Mouse (Mus musculus) heart, postnatal 0 days (tissue): ENCODE measurements around the gene Fstl4. TPM values are rescaled to one million over a fixed set of nuclear protein-coding genes. Genes with fewer than 3 reads are reported as not detected.
A peak's percentile ranks its signal among the peaks of the same experiment; 100 is the strongest.

Experiments used
- ATAC-seq: fragments of 200-750 bp; cut with Nextera tagmentation; 2 replicates; pipeline ENCODE4 v1.8.0; 2017; ENCODE audit warnings: low read depth, moderate number of reproducible peaks, moderate library complexity; ENCODE audit not compliant: insufficient read depth
- DNase-seq: peaks from one replicate; pipeline ENCODE4 v3.0.0-alpha.2; 2016; ENCODE audit warnings: low spot score
- H3K27ac ChIP-seq: fragments of 300-500 bp; sonication (generic); 2 replicates; pipeline ENCODE4 v1.5.1; 2014; ENCODE audit warnings: low read depth, mild to moderate bottlenecking
- H3K27me3 ChIP-seq: fragments of 300-500 bp; sonication (generic); 2 replicates; pipeline ENCODE4 v1.6.1; 2014; ENCODE audit warnings: low read length, mixed read lengths; ENCODE audit not compliant: control insufficient read depth, insufficient read depth
- H3K36me3 ChIP-seq: fragments of 300-500 bp; sonication (generic); replicated peaks from 2 replicates; pipeline ENCODE4 v1.6.1; 2014; ENCODE audit warnings: low read length, mixed read lengths; ENCODE audit not compliant: control insufficient read depth, insufficient read depth
- H3K4me1 ChIP-seq: fragments of 300-500 bp; sonication (generic); 2 replicates; pipeline ENCODE4 v1.6.1; 2014; ENCODE audit warnings: antibody characterized with exemption; ENCODE audit not compliant: control insufficient read depth, insufficient read depth
- H3K4me2 ChIP-seq: fragments of 300-500 bp; sonication (generic); 2 replicates; pipeline ENCODE4 v1.6.1; 2014; ENCODE audit warnings: low read depth, mild to moderate bottlenecking, low read length, moderate library complexity
- H3K4me3 ChIP-seq: fragments of 300-500 bp; sonication (generic); 2 replicates; pipeline ENCODE4 v1.5.1; 2014; ENCODE audit warnings: low read depth, low read length
- H3K9ac ChIP-seq: fragments of 300-500 bp; sonication (generic); replicated peaks from 2 replicates; pipeline ENCODE4 v1.6.1; 2014; ENCODE audit warnings: low read depth, low read length, mixed read lengths
- H3K9me3 ChIP-seq: fragments of 300-500 bp; sonication (generic); replicated peaks from 2 replicates; pipeline ENCODE4 v1.6.1; 2016; ENCODE audit warnings: low read length; ENCODE audit not compliant: control insufficient read depth
- CTCF ChIP-seq: IDR thresholded peaks from 2 replicates; pipeline ENCODE4 v1.5.1; 2016; ENCODE audit warnings: antibody characterized with exemption, control low read depth, low read depth
- EP300 ChIP-seq: IDR thresholded peaks from 2 replicates; pipeline ENCODE4 v1.6.1; 2016; ENCODE audit warnings: antibody characterized with exemption, low read depth
- WGBS: fragments of 180-500 bp; shearing (Covaris S2); extraction: QIAGEN DNeasy Blood & Tissue Kit; methylation state at CpG from one replicate; pipeline ENCODE4 v1.1.7; 2014; 5-methylcytosine and 5-hydroxymethylcytosine counted together
- polyA plus RNA-seq: library from polyadenylated mRNA; unstranded; fragments of >200 nt; fragmentation: Nextera tagmentation; extraction: Ambion mirVana; gene quantifications from 2 replicates; pipeline ENCODE4 v1.2.1, GENCODE M21; 2015
- total RNA-seq: library from RNA; depleted of rRNA; stranded (reverse); fragments of >200 nt; gene quantifications from 2 replicates; pipeline ENCODE4 v1.2.3, GENCODE M21; 2014; ENCODE audit warnings: low replicate concordance

The Fstl4 gene
- total and polyA plus RNA-seq, 2 experiments from 2014 or later = 6.3 to 9.4 TPM

- Histone ChIP-seq H3K4me2 (no peak overlapping the region), H3K27ac (no peak overlapping the region), H3K9ac (no peak overlapping the region), H3K36me3 (no peaks in the 10 kb centered on the region), H3K9me3 (no peaks in the 10 kb centered on the region), H3K27me3 (no peaks in the 10 kb centered on the region), H3K4me1 (0 out of 2 replicates have a peak, but pooled peaks cover 10% of the 10 kb centered on the region), H3K4me3 (no peak overlapping the region)
- ATAC-seq = no peak
- DNase-seq = no peak
- no peak for TF ChIP-seq EP300
- no peak for TF ChIP-seq CTCF
- WGBS = 80% methylated on average over 5 of the region's 5 CpGs
These were observed 337.3 kb downstream of the Fstl4 start for GRCm38 (mm10) chr11:53101732-53102131.

GRCm38 (mm10) chr11:53103601-53104325, 339.3 kb downstream of the Fstl4 start:
- Histone ChIP-seq H3K27ac (no peak overlapping the region), H3K4me2 (no peak overlapping the region), H3K36me3 (no peaks in the 10 kb centered on the region), H3K9ac (no peak overlapping the region), H3K4me1 (peaks cover 7% of the 10 kb centered on the region; the same call in 1 of the 2 replicates), H3K4me3 (no peak overlapping the region), H3K27me3 (no peaks in the 10 kb centered on the region), H3K9me3 (no peaks in the 10 kb centered on the region)
- ATAC-seq = peak; percentile 27; the same call in 1 of the 2 replicates
- no peak for DNase-seq
- TF ChIP-seq CTCF (no peak), EP300 (no peak)
- 38% methylated on average over 10 of the region's 10 CpGs for WGBS

DNA sequence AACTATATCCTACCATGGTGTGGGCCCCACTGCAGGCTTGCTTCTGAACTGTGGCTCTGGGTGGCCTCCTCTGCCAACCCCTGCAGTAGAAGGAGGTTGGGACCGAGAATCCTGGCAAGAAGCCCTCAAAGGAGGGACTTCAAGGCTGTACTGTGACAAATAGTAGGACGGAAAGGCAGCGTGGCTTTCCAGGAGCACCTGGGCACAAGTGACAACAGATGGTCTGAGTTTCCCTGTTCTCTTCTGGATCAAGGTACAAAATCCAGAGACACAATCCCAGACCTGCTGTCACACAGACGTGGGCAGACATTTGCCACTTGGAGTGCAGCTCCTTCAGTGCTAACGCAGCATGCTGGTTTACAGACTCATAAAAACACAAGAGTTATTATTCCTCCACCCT, 343.3 kb downstream of the Fstl4 start:
- H3K9ac ChIP-seq = no peak overlapping the region
- no peaks in the 10 kb centered on the region for H3K9me3 ChIP-seq
- H3K36me3 ChIP-seq = no peaks in the 10 kb centered on the region
- DNase-seq (no peak), ATAC-seq (no peak)
- WGBS = 60% methylated on average over 5 of the region's 5 CpGs
- H3K4me2 ChIP-seq = no peak overlapping the region
- no peaks in the 10 kb centered on the region for H3K27me3 ChIP-seq
- no peak for TF ChIP-seq CTCF
- H3K4me3 ChIP-seq = no peak overlapping the region
- H3K27ac ChIP-seq = no peak overlapping the region
- H3K4me1 ChIP-seq = peaks cover 3% of the 10 kb centered on the region; the same call in 1 of the 2 replicates

DNA sequence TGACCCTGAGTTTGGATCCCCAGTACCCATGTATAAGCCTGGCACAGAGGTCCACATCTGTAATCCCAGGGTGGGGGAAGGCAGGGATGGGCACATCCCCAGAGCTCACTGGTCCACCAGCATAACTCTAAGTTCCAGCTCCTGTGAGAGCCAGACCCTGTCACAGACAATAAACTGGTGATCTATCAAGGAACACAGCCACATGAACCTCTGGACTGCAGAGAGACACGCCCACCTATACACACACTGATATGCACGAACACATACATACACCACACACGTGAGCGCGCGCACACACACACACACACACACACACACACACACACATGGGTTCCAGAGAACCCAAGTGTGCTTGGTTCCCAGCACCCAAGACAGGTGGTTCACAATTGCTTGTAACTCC, 344.4 kb downstream of the Fstl4 start:
- peaks cover 3% of the 10 kb centered on the region; the same call in 1 of the 2 replicates for H3K4me1 ChIP-seq
- no peak overlapping the region for H3K4me2 ChIP-seq
- ATAC-seq = no peak
- H3K27ac ChIP-seq = no peak overlapping the region
- no peak overlapping the region for H3K9ac ChIP-seq
- 94% methylated on average over 6 of the region's 6 CpGs for whole genome bisulfite sequencing
- no peaks in the 10 kb centered on the region for H3K9me3 ChIP-seq
- H3K4me3 ChIP-seq = no peak overlapping the region
- H3K27me3 ChIP-seq = no peaks in the 10 kb centered on the region
- DNase-seq = no peak
- H3K36me3 ChIP-seq = no peaks in the 10 kb centered on the region
- TF ChIP-seq CTCF (no peak), EP300 (no peak)

DNA sequence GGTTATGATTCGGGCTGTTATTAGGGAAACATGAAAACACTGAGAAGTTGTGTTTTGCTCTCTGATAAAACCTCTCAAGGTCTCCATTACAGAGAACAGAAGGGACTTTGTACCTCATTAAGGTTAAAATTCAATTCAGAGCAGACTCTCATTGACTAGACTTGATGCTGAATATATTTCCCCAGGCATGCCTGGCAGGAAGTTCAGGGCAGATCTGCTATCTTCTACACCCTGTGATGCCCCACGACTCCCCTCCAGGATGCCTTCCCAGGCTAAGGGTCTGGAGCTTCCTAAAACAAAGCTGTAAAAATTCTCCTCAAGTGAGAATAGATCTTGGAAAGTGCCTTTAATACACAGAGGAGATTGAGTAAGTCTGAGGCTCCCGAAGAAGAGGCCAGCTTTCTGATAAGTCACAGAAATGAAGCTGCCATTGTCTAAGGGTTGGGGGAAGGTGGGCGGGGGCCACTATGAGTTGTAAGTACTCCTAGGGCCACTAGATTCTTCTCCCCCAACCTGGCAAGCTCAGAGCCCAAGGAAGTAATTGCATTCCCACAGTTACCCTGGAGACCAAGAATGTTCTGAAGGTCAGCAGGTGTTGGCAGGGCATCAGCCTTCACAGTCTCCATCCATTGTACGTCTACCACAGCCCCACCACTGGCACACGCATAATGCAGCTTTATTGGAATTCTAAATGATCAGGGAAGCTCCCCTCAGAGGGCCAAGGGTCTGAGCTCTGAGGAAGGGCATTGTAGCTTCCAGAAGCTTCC, 345.4 kb downstream of the Fstl4 start:
- 69% methylated on average over 6 of the region's 6 CpGs for WGBS
- ATAC-seq (no peak), DNase-seq (no peak)
- Histone ChIP-seq H3K36me3 (no peaks in the 10 kb centered on the region), H3K4me2 (no peak overlapping the region), H3K4me1 (peaks cover 3% of the 10 kb centered on the region; the same call in 1 of the 2 replicates), H3K27ac (no peak overlapping the region), H3K4me3 (no peak overlapping the region), H3K9me3 (no peaks in the 10 kb centered on the region), H3K27me3 (no peaks in the 10 kb centered on the region), H3K9ac (no peak overlapping the region)
- no peak for TF ChIP-seq CTCF
- no peak for TF ChIP-seq EP300
